Mouse (Mus musculus) C2C12 (cell line): ENCODE measurements around the gene Krt72.

Source experiments
- CEBPB ChIP-seq: IDR thresholded peaks from one replicate; pipeline ENCODE4 v1.6.1; 2011; ENCODE audit warnings: low read depth, mild to moderate bottlenecking, control low read depth, moderate library complexity
- CTCF ChIP-seq: IDR thresholded peaks from one replicate; pipeline ENCODE4 v1.5.1; 2011; ENCODE audit not compliant: control insufficient read depth, insufficient read depth, insufficient read length
- MYOG ChIP-seq: IDR thresholded peaks from one replicate; pipeline ENCODE4 v1.6.1; 2011; ENCODE audit not compliant: control insufficient read depth, insufficient read length; ENCODE audit errors: extremely low read depth
- USF1 ChIP-seq: IDR thresholded peaks from one replicate; pipeline ENCODE4 v1.6.1; 2011; ENCODE audit warnings: low read depth, mild to moderate bottlenecking, control low read depth, moderate library complexity

DNA sequence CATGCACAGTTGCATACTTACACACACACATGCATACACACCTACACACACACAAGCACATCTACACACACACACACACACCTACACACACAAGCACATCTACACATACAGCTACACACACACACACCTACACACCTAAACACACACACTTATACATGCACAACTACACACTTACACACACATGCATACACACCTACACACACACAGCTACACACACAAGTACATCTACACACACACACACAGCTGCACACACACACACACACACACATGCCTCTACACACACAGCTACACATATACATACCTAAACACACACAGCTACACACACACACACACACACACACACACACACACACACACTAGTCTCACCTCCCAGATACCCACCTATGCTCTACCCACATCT lies 55.6 kb downstream of the Krt72 start:
- TF ChIP-seq CEBPB: no peak
- TF ChIP-seq USF1: no peak
- TF ChIP-seq CTCF: no peak
- TF ChIP-seq MYOG: no peak
